Mouse (Mus musculus): ENCODE results near the gene Car10. TPM values are rescaled to one million over a fixed set of nuclear protein-coding genes. Genes with fewer than 3 reads are reported as not detected.

The Car10 gene
- polyA plus RNA-seq, 1 experiment, result not detected

- H3ac ChIP-seq (ENCODE audit: control insufficient read depth, insufficient read length), result no peak overlapping the region
- no peak overlapping the region for H3K4me2 ChIP-seq (ENCODE audit: low read depth)
- H3K27me3 ChIP-seq (ENCODE audit: control insufficient read depth, insufficient read depth, insufficient read length), result no peaks in the 10 kb centered on the region
- no peak overlapping the region for H3K4me3 ChIP-seq
- H3K79me2 ChIP-seq (ENCODE audit: control insufficient read depth, insufficient read depth), result no peaks in the 10 kb centered on the region
- TF ChIP-seq TCF3 (IDR thresholded peaks at IDR 0.05; ENCODE audit: insufficient read length, low read depth) (no peak), USF1 (IDR thresholded peaks at IDR 0.05; ENCODE audit: low read depth) (no peak), REST (IDR thresholded peaks at IDR 0.05; ENCODE audit: insufficient read depth, insufficient read length) (no peak), TCF12 (IDR thresholded peaks at IDR 0.05; ENCODE audit: insufficient read depth, poor library complexity, severe bottlenecking) (no peak), E2F4 (IDR thresholded peaks at IDR 0.05; ENCODE audit: insufficient read depth) (no peak)
- H3K36me3 ChIP-seq (ENCODE audit: control insufficient read depth, insufficient read depth), result no peaks in the 10 kb centered on the region
Observed at GRCm38 (mm10) chr11:93120766-93121415, 23.1 kb downstream of the Car10 start.

GRCm38 (mm10) chr11:93123691-93124090 lies 25.9 kb downstream of the Car10 start:
- H3K36me3 ChIP-seq (ENCODE audit: control insufficient read depth, insufficient read depth), result no peaks in the 10 kb centered on the region
- no peaks in the 10 kb centered on the region for H3K27me3 ChIP-seq (ENCODE audit: control insufficient read depth, insufficient read depth, insufficient read length)
- no peak overlapping the region for H3K4me2 ChIP-seq (ENCODE audit: low read depth)
- H3K4me3 ChIP-seq, result no peak overlapping the region
- TF ChIP-seq USF1 (IDR thresholded peaks at IDR 0.05; ENCODE audit: low read depth) (no peak), MYOD1 (IDR thresholded peaks at IDR 0.05; ENCODE audit: control insufficient read depth in 1 of 3, insufficient read length in 2 of 3, low read depth in 2 of 3) (no peak), E2F4 (IDR thresholded peaks at IDR 0.05; ENCODE audit: insufficient read depth) (no peak)
- no peak overlapping the region for H3ac ChIP-seq (ENCODE audit: control insufficient read depth, insufficient read length)
- H3K79me2 ChIP-seq (ENCODE audit: control insufficient read depth, insufficient read depth), result no peaks in the 10 kb centered on the region

- H3K4me3 ChIP-seq, result no peak overlapping the region
- no peaks in the 10 kb centered on the region for H3K79me2 ChIP-seq (ENCODE audit: control insufficient read depth, insufficient read depth)
- no peaks in the 10 kb centered on the region for H3K27me3 ChIP-seq (ENCODE audit: control insufficient read depth, insufficient read depth, insufficient read length)
- no peaks in the 10 kb centered on the region for H3K36me3 ChIP-seq (ENCODE audit: control insufficient read depth, insufficient read depth)
- TF ChIP-seq TCF12 (IDR thresholded peaks at IDR 0.05; ENCODE audit: insufficient read depth, poor library complexity, severe bottlenecking) (no peak), E2F4 (IDR thresholded peaks at IDR 0.05; ENCODE audit: insufficient read depth) (no peak), MYOG (IDR thresholded peaks at IDR 0.05; ENCODE audit: control insufficient read depth in 1 of 3, insufficient read depth in 1 of 3, insufficient read length in 2 of 3, low read depth in 2 of 3) (no peak), MYOD1 (IDR thresholded peaks at IDR 0.05; ENCODE audit: control insufficient read depth in 1 of 3, insufficient read length in 2 of 3, low read depth in 2 of 3) (no peak), USF1 (IDR thresholded peaks at IDR 0.05; ENCODE audit: low read depth) (no peak), SRF (IDR thresholded peaks at IDR 0.05; ENCODE audit: control insufficient read depth, insufficient read length, low read depth) (no peak), POLR2A (IDR thresholded peaks at IDR 0.05; ENCODE audit: insufficient read length, low read depth) (no peak), TCF3 (IDR thresholded peaks at IDR 0.05; ENCODE audit: insufficient read length, low read depth) (no peak), REST (IDR thresholded peaks at IDR 0.05; ENCODE audit: insufficient read depth, insufficient read length) (no peak), MAX (IDR thresholded peaks at IDR 0.05; ENCODE audit: low read depth) (no peak), POLR2AphosphoS2 (IDR thresholded peaks at IDR 0.05; ENCODE audit: insufficient read length, low read depth) (no peak), CEBPB (IDR thresholded peaks at IDR 0.05; ENCODE audit: insufficient read depth, poor library complexity, severe bottlenecking) (no peak)
- H3ac ChIP-seq (ENCODE audit: control insufficient read depth, insufficient read length), result no peak overlapping the region
- no peak overlapping the region for H3K4me2 ChIP-seq (ENCODE audit: low read depth)
Observed at GRCm38 (mm10) chr11:93126466-93126865, 28.6 kb downstream of the Car10 start.

GRCm38 (mm10) chr11:93128481-93128880 lies 30.7 kb downstream of the Car10 start:
- Histone ChIP-seq H3ac (ENCODE audit: control insufficient read depth, insufficient read length) (no peak overlapping the region), H3K27me3 (ENCODE audit: control insufficient read depth, insufficient read depth, insufficient read length) (no peaks in the 10 kb centered on the region), H3K79me2 (ENCODE audit: control insufficient read depth, insufficient read depth) (no peaks in the 10 kb centered on the region), H3K36me3 (ENCODE audit: control insufficient read depth, insufficient read depth) (no peaks in the 10 kb centered on the region), H3K4me3 (no peak overlapping the region), H3K4me2 (ENCODE audit: low read depth) (no peak overlapping the region)
- TF ChIP-seq POLR2AphosphoS2 (IDR thresholded peaks at IDR 0.05; ENCODE audit: insufficient read length, low read depth), result no peak
- TF ChIP-seq MAX (IDR thresholded peaks at IDR 0.05; ENCODE audit: low read depth), result no peak

GRCm38 (mm10) chr11:93137841-93138240 lies 40.0 kb downstream of the Car10 start:
- H3ac ChIP-seq (ENCODE audit: control insufficient read depth, insufficient read length), result no peak overlapping the region
- TF ChIP-seq MYOD1 (IDR thresholded peaks at IDR 0.05; ENCODE audit: control insufficient read depth in 1 of 3, insufficient read length in 2 of 3, low read depth in 2 of 3) (no peak), E2F4 (IDR thresholded peaks at IDR 0.05; ENCODE audit: insufficient read depth) (no peak), USF1 (IDR thresholded peaks at IDR 0.05; ENCODE audit: low read depth) (no peak), SRF (IDR thresholded peaks at IDR 0.05; ENCODE audit: control insufficient read depth, insufficient read length, low read depth) (no peak), REST (IDR thresholded peaks at IDR 0.05; ENCODE audit: insufficient read depth, insufficient read length) (no peak), POLR2AphosphoS2 (IDR thresholded peaks at IDR 0.05; ENCODE audit: insufficient read length, low read depth) (no peak), MYOG (IDR thresholded peaks at IDR 0.05; ENCODE audit: control insufficient read depth in 1 of 3, insufficient read depth in 1 of 3, insufficient read length in 2 of 3, low read depth in 2 of 3) (no peak), TCF12 (IDR thresholded peaks at IDR 0.05; ENCODE audit: insufficient read depth, poor library complexity, severe bottlenecking) (no peak), POLR2A (IDR thresholded peaks at IDR 0.05; ENCODE audit: insufficient read length, low read depth) (no peak), TCF3 (IDR thresholded peaks at IDR 0.05; ENCODE audit: insufficient read length, low read depth) (no peak), MAX (IDR thresholded peaks at IDR 0.05; ENCODE audit: low read depth) (no peak), CEBPB (IDR thresholded peaks at IDR 0.05; ENCODE audit: insufficient read depth, poor library complexity, severe bottlenecking) (no peak)
- H3K4me3 ChIP-seq, result no peak overlapping the region
- no peak overlapping the region for H3K4me2 ChIP-seq (ENCODE audit: low read depth)
- H3K36me3 ChIP-seq (ENCODE audit: control insufficient read depth, insufficient read depth), result no peaks in the 10 kb centered on the region
- H3K79me2 ChIP-seq (ENCODE audit: control insufficient read depth, insufficient read depth), result no peaks in the 10 kb centered on the region
- H3K27me3 ChIP-seq (ENCODE audit: control insufficient read depth, insufficient read depth, insufficient read length), result no peaks in the 10 kb centered on the region
